Mouse (Mus musculus): Measurements from ENCODE around the gene Pth2. TPM values are rescaled to one million over a fixed set of nuclear protein-coding genes. Genes with fewer than 3 reads are reported as not detected.

Gene Pth2
- polyA plus RNA-seq, 1 experiment from 2014 or later = 0.53 TPM

- Histone ChIP-seq H3K27me3 (ENCODE audit: control insufficient read depth, insufficient read depth, low read length) (no peaks in the 10 kb centered on the region), H3K4me1 (ENCODE audit: control insufficient read depth, insufficient read depth, low read length) (peaks cover 8% of the 10 kb centered on the region; the same call in 1 of the 2 replicates), H3K4me3 (ENCODE audit: low read depth, low read length) (no peak overlapping the region), H3K4me2 (no peak overlapping the region), H3K9ac (ENCODE audit: low read length) (no peak overlapping the region), H3K9me3 (ENCODE audit: control insufficient read depth, low read length) (no peaks in the 10 kb centered on the region), H3K36me3 (ENCODE audit: control insufficient read depth, insufficient read depth, low read length) (no peaks in the 10 kb centered on the region; the same call in 1 of the 2 replicates), H3K27ac (ENCODE audit: low read depth, low read length) (no peak overlapping the region)
- ATAC-seq (ENCODE audit: low FRiP score) (no peak), DNase-seq (ENCODE audit: low spot score, missing footprints) (no peak)
- 94% methylated on average over 14 of the region's 14 CpGs for WGBS
Observed at GRCm38 (mm10) chr7:45157459-45157858, 23.3 kb upstream of the Pth2 start.

- 92% methylated on average over 6 of the region's 6 CpGs for WGBS
- Histone ChIP-seq H3K4me1 (ENCODE audit: control insufficient read depth, insufficient read depth, low read length) (peaks cover 6% of the 10 kb centered on the region), H3K9me3 (ENCODE audit: control insufficient read depth, low read length) (no peaks in the 10 kb centered on the region), H3K36me3 (ENCODE audit: control insufficient read depth, insufficient read depth, low read length) (no peaks in the 10 kb centered on the region; the same call in 1 of the 2 replicates), H3K27ac (ENCODE audit: low read depth, low read length) (no peak overlapping the region), H3K4me2 (no peak overlapping the region), H3K9ac (ENCODE audit: low read length) (no peak overlapping the region), H3K4me3 (ENCODE audit: low read depth, low read length) (no peak overlapping the region), H3K27me3 (ENCODE audit: control insufficient read depth, insufficient read depth, low read length) (peaks cover 14% of the 10 kb centered on the region)
- ATAC-seq (ENCODE audit: low FRiP score) (no peak), DNase-seq (ENCODE audit: low spot score, missing footprints) (no peak)
Observed at GRCm38 (mm10) chr7:45158991-45159390, 21.8 kb upstream of the Pth2 start.

GRCm38 (mm10) chr7:45160316-45160800 is 20.4 kb upstream of the Pth2 start:
- H3K36me3 ChIP-seq (ENCODE audit: control insufficient read depth, insufficient read depth, low read length) = no peaks in the 10 kb centered on the region; the same call in 1 of the 2 replicates
- peaks cover 5% of the 10 kb centered on the region for H3K4me1 ChIP-seq (ENCODE audit: control insufficient read depth, insufficient read depth, low read length)
- no peak for DNase-seq (ENCODE audit: low spot score, missing footprints)
- H3K27ac ChIP-seq (ENCODE audit: low read depth, low read length) = no peak overlapping the region
- ATAC-seq (ENCODE audit: low FRiP score) = no peak
- H3K4me2 ChIP-seq = no peak overlapping the region
- H3K4me3 ChIP-seq (ENCODE audit: low read depth, low read length) = no peak overlapping the region
- H3K9ac ChIP-seq (ENCODE audit: low read length) = no peak overlapping the region
- peaks cover 28% of the 10 kb centered on the region for H3K27me3 ChIP-seq (ENCODE audit: control insufficient read depth, insufficient read depth, low read length)
- 95% methylated on average over 6 of the region's 6 CpGs for WGBS
- no peaks in the 10 kb centered on the region for H3K9me3 ChIP-seq (ENCODE audit: control insufficient read depth, low read length)

GRCm38 (mm10) chr7:45160866-45161265 is 19.9 kb upstream of the Pth2 start:
- Histone ChIP-seq H3K9me3 (ENCODE audit: control insufficient read depth, low read length) (no peaks in the 10 kb centered on the region), H3K4me3 (ENCODE audit: low read depth, low read length) (no peak overlapping the region), H3K4me2 (no peak overlapping the region), H3K9ac (ENCODE audit: low read length) (no peak overlapping the region), H3K36me3 (ENCODE audit: control insufficient read depth, insufficient read depth, low read length) (no peaks in the 10 kb centered on the region; the same call in 1 of the 2 replicates), H3K4me1 (ENCODE audit: control insufficient read depth, insufficient read depth, low read length) (peaks cover 5% of the 10 kb centered on the region), H3K27ac (ENCODE audit: low read depth, low read length) (no peak overlapping the region), H3K27me3 (ENCODE audit: control insufficient read depth, insufficient read depth, low read length) (peaks cover 33% of the 10 kb centered on the region)
- DNase-seq (ENCODE audit: low spot score, missing footprints) = no peak
- no peak for ATAC-seq (ENCODE audit: low FRiP score)
- 93% methylated on average over 3 of the region's 3 CpGs for WGBS

GRCm38 (mm10) chr7:45161612-45162473 is 19.0 kb upstream of the Pth2 start:
- Histone ChIP-seq H3K27ac (ENCODE audit: low read depth, low read length) (no peak overlapping the region), H3K36me3 (ENCODE audit: control insufficient read depth, insufficient read depth, low read length) (no peaks in the 10 kb centered on the region; the same call in 1 of the 2 replicates), H3K4me3 (ENCODE audit: low read depth, low read length) (peak overlapping the region; percentile 29), H3K4me2 (peak overlapping the region; percentile 55), H3K9me3 (ENCODE audit: control insufficient read depth, low read length) (no peaks in the 10 kb centered on the region), H3K9ac (ENCODE audit: low read length) (no peak overlapping the region), H3K27me3 (ENCODE audit: control insufficient read depth, insufficient read depth, low read length) (peaks cover 42% of the 10 kb centered on the region), H3K4me1 (ENCODE audit: control insufficient read depth, insufficient read depth, low read length) (peaks cover 5% of the 10 kb centered on the region)
- DNase-seq (ENCODE audit: low spot score, missing footprints) (peak; percentile 98), ATAC-seq (ENCODE audit: low FRiP score) (peak; percentile 89)
- WGBS = 5% methylated on average over 35 of the region's 35 CpGs

- H3K9ac ChIP-seq (ENCODE audit: low read length) = no peak overlapping the region
- peak overlapping the region; percentile 55 for H3K4me2 ChIP-seq
- no peaks in the 10 kb centered on the region; the same call in 1 of the 2 replicates for H3K36me3 ChIP-seq (ENCODE audit: control insufficient read depth, insufficient read depth, low read length)
- peaks cover 5% of the 10 kb centered on the region for H3K4me1 ChIP-seq (ENCODE audit: control insufficient read depth, insufficient read depth, low read length)
- H3K9me3 ChIP-seq (ENCODE audit: control insufficient read depth, low read length) = no peaks in the 10 kb centered on the region
- ATAC-seq (ENCODE audit: low FRiP score) (peak; percentile 12; the same call in 1 of the 2 replicates), DNase-seq (ENCODE audit: low spot score, missing footprints) (no peak)
- WGBS = 27% methylated on average over 6 of the region's 6 CpGs
- peaks cover 49% of the 10 kb centered on the region for H3K27me3 ChIP-seq (ENCODE audit: control insufficient read depth, insufficient read depth, low read length)
- H3K4me3 ChIP-seq (ENCODE audit: low read depth, low read length) = no peak overlapping the region
- H3K27ac ChIP-seq (ENCODE audit: low read depth, low read length) = no peak overlapping the region
Observed at GRCm38 (mm10) chr7:45162551-45162950, 18.2 kb upstream of the Pth2 start.

- WGBS = 66% methylated on average over 9 of the region's 9 CpGs
- no peak overlapping the region for H3K4me2 ChIP-seq
Observed at GRCm38 (mm10) chr7:45162996-45163615, 17.7 kb upstream of the Pth2 start.

GRCm38 (mm10) chr7:45163735-45164490 is 16.9 kb upstream of the Pth2 start, which contains the start of gene Slc17a7:
Slc17a7 (plus strand) TSS chr7:45163949.
- H3K4me3 ChIP-seq (ENCODE audit: low read depth, low read length) = peak within 1 kb of the TSS; percentile 34
- H3K27ac ChIP-seq (ENCODE audit: low read depth, low read length) = no peak within 1 kb of the TSS

More at GRCm38 (mm10) chr7:45162996-45163615, 17.7 kb upstream of the Pth2 start:
- DNase-seq (ENCODE audit: low spot score, missing footprints) (no peak), ATAC-seq (ENCODE audit: low FRiP score) (no peak)
- Histone ChIP-seq H3K36me3 (ENCODE audit: control insufficient read depth, insufficient read depth, low read length) (no peaks in the 10 kb centered on the region; the same call in 1 of the 2 replicates), H3K4me3 (ENCODE audit: low read depth, low read length) (peak overlapping the region; percentile 34; the same call in 1 of the 2 replicates), H3K9ac (ENCODE audit: low read length) (no peak overlapping the region), H3K9me3 (ENCODE audit: control insufficient read depth, low read length) (no peaks in the 10 kb centered on the region), H3K27ac (ENCODE audit: low read depth, low read length) (no peak overlapping the region), H3K4me1 (ENCODE audit: control insufficient read depth, insufficient read depth, low read length) (peaks cover 5% of the 10 kb centered on the region), H3K27me3 (ENCODE audit: control insufficient read depth, insufficient read depth, low read length) (peaks cover 55% of the 10 kb centered on the region)

More at GRCm38 (mm10) chr7:45163735-45164490, 16.9 kb upstream of the Pth2 start, which contains the start of gene Slc17a7:
- H3K4me1 ChIP-seq (ENCODE audit: control insufficient read depth, insufficient read depth, low read length) = peaks cover 5% of the 10 kb centered on the region
- H3K4me2 ChIP-seq = peak within 1 kb of the TSS; percentile 59
- 2% methylated on average over 40 of the region's 41 CpGs for WGBS
- no peaks in the 10 kb centered on the region; the same call in 1 of the 2 replicates for H3K36me3 ChIP-seq (ENCODE audit: control insufficient read depth, insufficient read depth, low read length)
- DNase-seq (ENCODE audit: low spot score, missing footprints) (peak; percentile 89), ATAC-seq (ENCODE audit: low FRiP score) (no peak)
- peaks cover 63% of the 10 kb centered on the region for H3K27me3 ChIP-seq (ENCODE audit: control insufficient read depth, insufficient read depth, low read length)
- peak within 1 kb of the TSS; percentile 49 for H3K9ac ChIP-seq (ENCODE audit: low read length)
- no peaks in the 10 kb centered on the region for H3K9me3 ChIP-seq (ENCODE audit: control insufficient read depth, low read length)

Measured in midbrain, embryonic 11.5 days (tissue).